Mouse (Mus musculus): ENCODE data around the gene Usp40.

GRCm38 (mm10) chr1:88014671-88015070 is 6.3 kb upstream of the Usp40 start:
- no peak for TF ChIP-seq CTCF (IDR thresholded peaks at IDR 0.05; ENCODE audit: low read depth)
- TF ChIP-seq EP300 (IDR thresholded peaks at IDR 0.05; ENCODE audit: low read depth), result no peak

All from liver, embryonic 14.5 days (tissue).